Mouse (Mus musculus) embryonic facial prominence, embryonic 13.5 days (tissue): ENCODE measurements around the gene Draxin. TPM values are rescaled to one million over a fixed set of nuclear protein-coding genes. Genes with fewer than 3 reads are reported as not detected.
A peak's percentile ranks its signal among the peaks of the same experiment; 100 is the strongest.

Experiments used
- ATAC-seq: fragments of 200-750 bp; cut with Nextera tagmentation; 2 replicates; pipeline ENCODE4 v1.8.0; 2017; ENCODE audit warnings: low read depth; ENCODE audit not compliant: insufficient number of reproducible peaks, insufficient read depth, low FRiP score, low TSS enrichment
- H3K27ac ChIP-seq: fragments of 300-500 bp; sonication (generic); 2 replicates; pipeline ENCODE4 v1.5.1; 2015; ENCODE audit warnings: moderate library complexity, mild to moderate bottlenecking, inconsistent platforms
- H3K27me3 ChIP-seq: fragments of 300-500 bp; sonication (generic); 2 replicates; pipeline ENCODE4 v1.6.1; 2015; ENCODE audit warnings: mild to moderate bottlenecking, inconsistent platforms
- H3K36me3 ChIP-seq: fragments of 300-500 bp; sonication (generic); 2 replicates; pipeline ENCODE4 v1.6.1; 2015; ENCODE audit warnings: mild to moderate bottlenecking, inconsistent platforms
- H3K4me1 ChIP-seq: fragments of 300-500 bp; sonication (generic); 2 replicates; pipeline ENCODE4 v1.6.1; 2015; ENCODE audit warnings: inconsistent platforms
- H3K4me2 ChIP-seq: fragments of 300-500 bp; sonication (generic); 2 replicates; pipeline ENCODE4 v1.6.1; 2015; ENCODE audit warnings: moderate library complexity, mild to moderate bottlenecking, inconsistent platforms
- H3K4me3 ChIP-seq: fragments of 300-500 bp; sonication (generic); 2 replicates; pipeline ENCODE4 v1.5.1; 2015; ENCODE audit warnings: mild to moderate bottlenecking, inconsistent platforms
- H3K9ac ChIP-seq: fragments of 300-500 bp; sonication (generic); 2 replicates; pipeline ENCODE4 v1.6.1; 2015; ENCODE audit warnings: mild to moderate bottlenecking, inconsistent platforms
- H3K9me3 ChIP-seq: fragments of 300-500 bp; sonication (generic); 2 replicates; pipeline ENCODE4 v1.6.1; 2016; ENCODE audit warnings: inconsistent platforms
- WGBS: fragments of 180-500 bp; shearing (Covaris S2); methylation state at CpG from one replicate; pipeline ENCODE4 v1.1.7; 2015; ENCODE audit warnings: mixed read lengths; 5-methylcytosine and 5-hydroxymethylcytosine counted together
- polyA plus RNA-seq: library from polyadenylated mRNA; unstranded; fragments of >200 nt; fragmentation: Nextera tagmentation; extraction: Ambion mirVana; gene quantifications from 2 replicates; pipeline ENCODE4 v1.2.1, GENCODE M21; 2015

The Draxin gene
- polyA plus RNA-seq, 1 experiment from 2014 or later, result 1.1 TPM

DNA sequence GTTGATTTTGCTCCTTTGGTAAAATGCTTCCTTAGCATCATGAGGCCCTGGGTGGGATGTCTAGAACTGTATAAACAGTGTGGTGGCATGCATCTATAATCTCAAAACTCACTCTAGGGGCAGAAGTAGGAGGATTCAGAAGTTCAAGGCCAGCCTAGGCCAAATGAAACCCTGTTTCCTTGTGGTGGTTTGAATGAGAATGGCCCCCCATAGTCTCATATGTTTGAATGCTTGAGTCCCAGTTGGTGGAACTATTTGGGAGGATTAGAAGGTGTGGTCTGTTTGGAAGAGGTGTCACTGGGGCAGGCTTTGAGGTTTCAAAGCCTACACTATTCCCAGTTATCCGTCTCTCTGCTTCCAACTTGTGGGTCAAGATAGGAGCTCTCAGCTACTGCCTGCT is 39.3 kb downstream of the Draxin start:
- 86% methylated on average over 1 of the region's 1 CpGs for WGBS
- no peaks in the 10 kb centered on the region for H3K27me3 ChIP-seq
- H3K9ac ChIP-seq, result no peak overlapping the region
- no peak overlapping the region for H3K4me3 ChIP-seq
- H3K27ac ChIP-seq, result no peak overlapping the region
- H3K9me3 ChIP-seq, result no peaks in the 10 kb centered on the region
- no peaks in the 10 kb centered on the region for H3K36me3 ChIP-seq
- ATAC-seq, result no peak
- no peak overlapping the region for H3K4me2 ChIP-seq
- H3K4me1 ChIP-seq, result peaks cover 13% of the 10 kb centered on the region

DNA sequence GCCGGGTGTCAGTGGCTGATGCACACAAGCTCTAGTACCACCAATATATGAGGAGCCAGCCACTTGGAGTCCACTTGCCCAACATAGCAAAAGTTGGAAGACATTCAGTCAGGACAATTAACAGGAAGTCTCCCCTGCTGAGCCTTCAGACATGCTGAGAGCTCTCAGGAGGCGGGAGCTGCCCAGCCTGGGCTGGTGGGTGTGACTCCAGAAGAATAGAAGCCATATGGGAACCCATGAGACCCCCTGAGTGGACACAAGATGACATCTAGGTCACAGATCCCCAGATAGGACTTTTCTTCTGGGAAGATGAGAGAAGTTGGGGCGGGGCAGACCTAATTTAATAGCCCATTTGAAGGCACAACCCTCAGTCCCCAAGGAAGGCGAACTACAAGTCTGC is 41.3 kb downstream of the Draxin start:
- Histone ChIP-seq H3K27me3 (no peaks in the 10 kb centered on the region), H3K27ac (no peak overlapping the region), H3K36me3 (no peaks in the 10 kb centered on the region), H3K4me3 (no peak overlapping the region), H3K9me3 (no peaks in the 10 kb centered on the region), H3K4me2 (no peak overlapping the region), H3K9ac (peak overlapping the region; percentile 51; the same call in 1 of the 2 replicates), H3K4me1 (peaks cover 21% of the 10 kb centered on the region)
- no peak for ATAC-seq
- 61% methylated on average over 4 of the region's 4 CpGs for WGBS

DNA sequence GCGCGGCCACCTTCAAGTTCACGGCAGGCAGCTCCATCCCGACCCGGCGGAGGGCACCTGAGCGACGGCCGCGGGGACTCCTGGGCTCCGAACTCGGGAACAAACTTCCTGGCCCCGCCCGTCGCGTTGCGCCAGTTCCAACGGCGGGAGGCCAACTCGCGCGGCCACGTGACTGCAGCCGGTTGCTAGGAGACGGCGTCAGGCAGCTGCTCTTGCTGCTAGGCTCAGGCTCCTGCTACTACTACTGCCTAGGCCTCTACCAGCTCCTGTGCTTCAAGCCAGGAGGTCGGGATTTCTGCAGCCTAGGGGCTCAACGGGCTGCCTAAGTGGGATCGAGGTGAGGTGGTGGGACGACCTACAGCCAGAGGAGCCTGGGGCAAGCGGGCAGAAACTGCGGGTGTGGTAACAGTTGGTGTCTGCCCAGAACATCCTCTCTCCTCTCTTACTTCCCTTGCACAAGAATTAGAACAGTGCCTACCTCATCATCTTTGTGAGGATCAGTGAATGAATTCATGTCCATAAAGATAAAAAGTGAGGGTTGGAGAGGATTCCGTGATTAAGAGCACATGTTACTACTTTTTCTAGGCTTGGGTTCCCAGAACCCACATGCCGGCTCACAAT is 42.5 kb downstream of the Draxin start, which contains the start of gene Agtrap:
Gene Agtrap, minus strand, starts transcription at position 125 of the 621 bp plus-strand sequence.
- WGBS, result 5% methylated on average over 34 of the region's 34 CpGs
- peak; percentile 82; the same call in 1 of the 2 replicates for ATAC-seq
- peaks cover 30% of the 10 kb centered on the region for H3K4me1 ChIP-seq
- peak within 1 kb of the TSS; percentile 83 for H3K4me3 ChIP-seq
- H3K27me3 ChIP-seq, result no peaks in the 10 kb centered on the region
- H3K4me2 ChIP-seq, result peak within 1 kb of the TSS; percentile 85
- peak within 1 kb of the TSS; percentile 88 for H3K9ac ChIP-seq
- 0 out of 2 replicates have a peak within 1 kb of the TSS, but pooled peaks have one; percentile 22 for H3K27ac ChIP-seq
- H3K9me3 ChIP-seq, result no peaks in the 10 kb centered on the region
- no peaks in the 10 kb centered on the region for H3K36me3 ChIP-seq

DNA sequence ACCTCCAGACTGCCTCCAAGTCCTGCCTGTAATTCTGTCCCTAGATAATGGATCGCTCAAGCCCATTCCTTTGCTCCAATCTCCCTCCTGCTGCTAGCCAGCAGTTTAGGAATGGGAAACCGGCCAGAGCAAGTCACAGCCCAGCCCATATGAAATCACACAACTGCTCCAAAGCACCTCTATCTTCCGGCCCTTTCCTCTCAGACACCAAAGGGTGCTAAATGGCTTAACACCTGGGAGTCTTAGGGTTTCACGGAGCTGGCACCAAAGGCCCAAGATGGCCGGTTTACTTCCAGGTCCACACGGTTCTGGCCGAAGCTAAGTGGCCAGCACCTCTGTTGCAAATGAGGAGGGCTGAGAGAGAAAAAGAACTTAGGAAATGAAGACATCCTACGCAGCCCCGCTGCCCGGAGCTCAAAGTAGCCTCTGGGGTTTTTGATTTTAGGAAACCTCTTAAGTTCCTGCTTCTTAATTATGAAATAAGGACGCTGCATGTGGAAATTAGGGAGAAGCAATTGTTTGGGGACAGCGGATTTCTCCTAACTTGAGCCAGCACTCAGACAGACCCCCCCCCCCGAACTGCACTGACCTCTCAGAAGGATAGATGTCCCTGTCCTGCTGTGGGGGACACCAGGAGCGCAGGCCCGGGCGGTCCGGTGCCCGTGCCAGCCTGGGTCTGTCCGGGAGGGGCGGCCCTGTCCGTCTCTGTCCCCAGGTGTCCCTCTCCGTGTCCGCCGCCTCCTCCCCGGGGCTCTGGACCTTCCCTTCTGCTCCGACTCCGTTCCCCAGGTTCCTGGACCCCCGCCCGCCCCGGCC is 43.2 kb downstream of the Draxin start:
- Histone ChIP-seq H3K9ac (peak overlapping the region; percentile 88), H3K4me3 (peak overlapping the region; percentile 83), H3K4me2 (peak overlapping the region; percentile 85), H3K9me3 (no peaks in the 10 kb centered on the region), H3K27me3 (no peaks in the 10 kb centered on the region), H3K36me3 (no peaks in the 10 kb centered on the region), H3K4me1 (peaks cover 30% of the 10 kb centered on the region), H3K27ac (0 out of 2 replicates have a peak overlapping the region, but pooled peaks have one; percentile 22)
- 6% methylated on average over 30 of the region's 30 CpGs for WGBS
- 0 out of 2 replicates have a peak, but pooled peaks have one; percentile 8 for ATAC-seq

DNA sequence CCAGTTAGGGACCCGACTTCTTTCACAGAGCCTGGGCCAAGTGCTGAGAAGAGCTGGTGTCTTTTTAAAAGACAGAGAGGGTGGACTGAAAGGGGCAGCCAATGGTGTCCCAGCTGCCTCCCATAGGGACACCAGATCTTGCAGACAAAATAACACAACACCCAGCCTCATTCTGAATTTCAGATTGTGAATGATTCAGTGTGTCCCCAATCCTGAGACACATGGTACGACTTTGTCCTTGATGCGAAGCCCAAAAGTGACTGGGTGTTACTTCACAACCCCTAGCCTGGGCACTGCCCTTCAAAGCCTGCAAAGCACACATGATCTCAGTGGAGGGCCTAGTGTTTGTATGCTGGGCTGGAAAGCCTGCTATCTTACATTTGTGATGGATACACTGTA is 44.6 kb downstream of the Draxin start:
- Histone ChIP-seq H3K27me3 (no peaks in the 10 kb centered on the region), H3K9ac (0 out of 2 replicates have a peak overlapping the region, but pooled peaks have one; percentile 21), H3K4me1 (peaks cover 30% of the 10 kb centered on the region), H3K27ac (no peak overlapping the region), H3K36me3 (peaks cover 6% of the 10 kb centered on the region), H3K9me3 (no peaks in the 10 kb centered on the region), H3K4me3 (no peak overlapping the region), H3K4me2 (no peak overlapping the region)
- ATAC-seq, result no peak
- WGBS, result 63% methylated on average over 3 of the region's 3 CpGs

DNA sequence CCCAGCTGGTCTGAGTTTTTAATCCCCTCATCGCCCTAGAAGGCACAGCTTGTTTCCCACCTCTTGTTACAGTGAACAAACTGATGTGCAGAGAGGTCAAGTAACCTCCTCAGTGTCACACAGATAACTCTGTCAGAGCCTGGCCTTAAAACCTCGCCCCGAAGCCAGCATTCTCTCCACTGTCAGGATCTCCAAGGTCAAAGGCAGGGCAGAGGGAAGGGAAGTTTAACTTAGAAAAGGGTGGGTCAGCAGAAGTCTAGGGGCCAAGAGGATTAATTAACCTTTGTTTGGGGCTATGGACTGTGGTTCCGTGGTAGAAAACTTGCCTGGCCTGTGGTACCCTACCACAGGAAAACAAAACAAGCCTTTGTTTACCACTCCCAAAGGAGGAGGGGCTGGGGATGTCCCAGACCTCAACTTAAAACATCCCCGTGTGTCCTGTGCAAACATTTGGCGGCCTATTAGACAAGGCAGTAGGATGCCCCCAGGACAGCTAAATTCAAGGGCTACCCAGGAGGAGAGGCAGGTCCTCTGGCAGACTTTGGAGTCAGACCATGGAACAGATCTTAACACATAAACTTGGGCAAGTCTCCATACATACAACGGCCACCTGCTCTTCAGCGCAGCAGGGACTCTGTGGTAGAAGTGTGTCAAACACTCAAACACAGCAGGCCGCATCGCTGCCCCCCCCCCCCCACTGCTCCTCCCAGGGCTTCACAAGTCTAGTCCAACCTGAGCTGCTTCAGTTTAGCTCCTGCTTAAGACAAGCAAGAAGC is 45.2 kb downstream of the Draxin start:
- WGBS, result 37% methylated on average over 10 of the region's 10 CpGs
- no peak overlapping the region for H3K9ac ChIP-seq
- peaks cover 30% of the 10 kb centered on the region for H3K4me1 ChIP-seq
- ATAC-seq, result no peak
- no peak overlapping the region for H3K27ac ChIP-seq
- H3K4me2 ChIP-seq, result no peak overlapping the region
- H3K9me3 ChIP-seq, result no peaks in the 10 kb centered on the region
- H3K36me3 ChIP-seq, result peaks cover 10% of the 10 kb centered on the region
- no peak overlapping the region for H3K4me3 ChIP-seq
- H3K27me3 ChIP-seq, result no peaks in the 10 kb centered on the region

DNA sequence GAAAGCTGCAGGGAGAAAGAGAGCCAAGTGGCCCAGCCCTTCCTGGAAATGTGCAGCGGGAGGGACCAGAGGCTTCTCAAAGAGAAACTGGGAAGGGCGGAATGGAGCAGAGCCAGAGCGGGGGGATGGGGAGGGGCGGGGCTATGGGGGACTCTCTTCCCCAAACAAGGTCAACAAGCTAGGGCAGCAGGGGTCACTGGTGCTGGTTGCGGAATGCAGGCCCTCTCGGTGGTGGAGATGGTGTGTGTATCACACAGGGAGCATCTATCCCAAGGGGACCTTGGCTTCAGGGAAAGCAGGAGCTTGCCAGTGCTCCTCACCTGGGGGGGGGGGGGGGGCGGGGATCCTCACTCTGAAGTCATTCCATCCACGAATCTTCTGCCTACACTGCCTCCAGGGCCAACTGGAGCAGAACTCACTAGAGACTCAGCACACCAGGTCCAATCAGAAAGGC is 46.2 kb downstream of the Draxin start:
- Histone ChIP-seq H3K4me1 (peaks cover 30% of the 10 kb centered on the region), H3K27ac (no peak overlapping the region), H3K27me3 (no peaks in the 10 kb centered on the region), H3K4me2 (no peak overlapping the region), H3K4me3 (no peak overlapping the region), H3K36me3 (peaks cover 17% of the 10 kb centered on the region), H3K9ac (no peak overlapping the region), H3K9me3 (no peaks in the 10 kb centered on the region)
- 13% methylated on average over 8 of the region's 8 CpGs for WGBS
- ATAC-seq, result no peak

DNA sequence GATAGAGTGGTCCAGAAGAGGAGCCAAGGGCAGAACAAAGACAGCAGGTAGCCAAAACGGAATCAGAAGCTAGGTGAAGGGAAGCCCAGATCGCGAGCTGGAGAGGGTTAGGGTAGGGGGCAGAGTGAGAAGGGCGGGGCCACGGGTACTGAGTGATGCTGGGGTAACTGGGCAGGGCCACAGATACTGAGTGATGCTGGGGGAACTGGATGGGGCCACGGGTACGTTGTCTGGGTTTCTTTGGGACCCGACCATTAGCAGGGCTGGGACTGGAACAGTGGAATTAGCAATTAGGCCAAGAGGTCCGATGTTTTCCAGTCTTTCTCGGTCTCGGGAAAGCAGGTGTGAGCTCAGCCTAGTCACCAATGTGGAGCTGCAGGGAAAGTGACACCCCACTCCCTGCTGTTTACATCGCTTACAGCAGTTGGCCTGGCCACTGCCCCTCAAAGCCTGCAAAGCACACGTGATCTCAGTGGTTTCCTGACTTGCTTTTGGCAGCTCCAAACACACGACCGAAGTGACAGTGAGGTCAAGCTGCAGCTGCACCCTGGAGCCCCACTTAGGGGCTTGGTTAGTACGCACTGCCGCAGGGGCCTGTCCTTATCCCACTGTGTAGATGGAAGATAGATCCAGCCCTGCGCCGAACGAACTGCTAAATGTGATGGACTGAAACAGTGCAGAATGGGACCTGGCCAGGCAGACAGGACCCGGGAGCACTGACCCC is 47.2 kb downstream of the Draxin start:
- H3K9me3 ChIP-seq, result no peaks in the 10 kb centered on the region
- no peak for ATAC-seq
- H3K4me1 ChIP-seq, result peaks cover 30% of the 10 kb centered on the region
- 0 out of 2 replicates have a peak overlapping the region, but pooled peaks have one; percentile 12 for H3K9ac ChIP-seq
- 54% methylated on average over 21 of the region's 21 CpGs for WGBS
- H3K36me3 ChIP-seq, result peaks cover 17% of the 10 kb centered on the region
- H3K4me2 ChIP-seq, result no peak overlapping the region
- no peaks in the 10 kb centered on the region for H3K27me3 ChIP-seq
- no peak overlapping the region for H3K4me3 ChIP-seq
- H3K27ac ChIP-seq, result no peak overlapping the region

DNA sequence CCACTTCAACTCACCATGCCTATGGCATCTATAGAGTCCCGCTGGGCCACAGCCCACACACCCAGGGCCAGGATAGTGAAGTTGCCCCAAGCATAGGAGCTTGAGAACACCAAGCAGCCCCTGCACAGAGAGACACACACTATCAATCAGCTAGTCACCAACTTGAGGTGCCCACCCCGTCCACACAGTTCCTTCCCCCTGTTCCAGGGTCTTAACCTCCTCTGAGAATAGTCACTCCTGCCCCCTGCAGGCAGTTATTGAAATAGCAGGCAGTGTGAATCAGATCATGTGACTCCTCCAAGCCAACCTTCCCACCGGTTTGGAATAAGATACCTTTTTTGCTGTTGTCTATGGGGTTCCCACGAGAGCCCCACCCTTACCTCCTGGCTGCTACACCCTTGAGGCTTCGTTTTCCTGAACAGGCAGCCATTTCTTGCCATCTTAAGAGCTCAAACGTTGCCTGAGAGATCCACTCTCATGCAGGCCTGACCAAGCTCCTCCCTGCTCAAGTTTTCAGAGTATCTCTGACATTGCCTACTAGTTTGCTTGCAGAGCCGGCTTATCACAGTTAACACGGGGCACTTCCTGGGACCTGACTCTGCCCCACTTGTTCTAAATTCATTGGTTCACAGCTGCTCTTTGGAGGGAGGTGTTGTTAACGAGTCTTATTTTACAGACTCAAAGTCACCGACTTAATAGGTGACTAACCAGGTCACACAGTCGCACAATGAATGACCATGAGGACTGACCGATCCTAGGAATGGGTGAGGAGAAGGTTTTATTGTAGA is 48.0 kb downstream of the Draxin start:
- Histone ChIP-seq H3K27me3 (no peaks in the 10 kb centered on the region), H3K36me3 (peaks cover 17% of the 10 kb centered on the region), H3K4me1 (peaks cover 27% of the 10 kb centered on the region), H3K4me3 (no peak overlapping the region), H3K9me3 (no peaks in the 10 kb centered on the region), H3K4me2 (no peak overlapping the region), H3K27ac (no peak overlapping the region), H3K9ac (no peak overlapping the region)
- WGBS, result 51% methylated on average over 12 of the region's 12 CpGs
- ATAC-seq, result 0 out of 2 replicates have a peak, but pooled peaks have one; percentile 23

DNA sequence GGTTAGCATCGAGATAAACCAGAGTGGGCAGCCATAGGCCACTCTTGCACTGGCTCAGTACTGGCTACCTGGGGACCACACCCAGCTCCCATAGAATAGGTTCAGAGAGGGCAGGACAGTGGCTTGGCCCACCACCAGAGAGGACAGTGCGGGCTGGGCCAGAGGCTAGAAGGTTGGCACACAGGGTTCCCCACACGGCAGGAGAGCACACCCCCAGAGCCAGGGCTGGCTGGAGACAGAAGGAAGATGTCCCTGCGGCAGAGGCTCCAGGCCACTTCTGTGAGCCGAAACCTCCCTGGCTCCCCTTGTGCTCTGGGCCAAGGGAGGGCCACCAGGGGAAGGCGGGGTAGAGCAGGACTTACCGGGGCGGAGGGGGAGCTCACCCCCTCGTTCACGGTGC is 49.3 kb downstream of the Draxin start:
- Histone ChIP-seq H3K36me3 (peaks cover 17% of the 10 kb centered on the region), H3K27me3 (no peaks in the 10 kb centered on the region), H3K4me1 (peaks cover 17% of the 10 kb centered on the region), H3K4me2 (no peak overlapping the region), H3K4me3 (no peak overlapping the region), H3K27ac (no peak overlapping the region), H3K9me3 (no peaks in the 10 kb centered on the region), H3K9ac (no peak overlapping the region)
- 0 out of 2 replicates have a peak, but pooled peaks have one; percentile 38 for ATAC-seq
- 88% methylated on average over 10 of the region's 10 CpGs for WGBS
